11 mouse cellular contexts compared by ENCODE assay signal in genomic region chr13:111334258-111335052, GRCm38 (mm10).
DNase-seq lines count a peak whose midpoint lies in the region; ATAC-seq and TF ChIP-seq lines count a peak whose summit lies in the region.
"Had no signal": no experiment of that assay in that cellular context is flagged by ENCODE, and none has a peak within 500 bp of the region (broad histone marks: within the 10 kb centered on the region; RNA-seq: fewer than 3 reads in every experiment).

No protein-coding gene starts in this region.

- no peak for ATAC-seq in hindbrain, postnatal 0 days
- ATAC-seq in hindbrain, embryonic 12.5 days (ENCODE audit: low FRiP score) = no peak
- ATAC-seq in lung, embryonic 14.5 days (ENCODE audit: insufficient read depth) = peak; percentile 86; the same call in 1 of the 2 replicates
- ATAC-seq in embryonic facial prominence, embryonic 13.5 days (ENCODE audit: insufficient number of reproducible peaks, insufficient read depth, low FRiP score, low TSS enrichment, low read depth) = no peak
- ATAC-seq in limb, embryonic 13.5 days (ENCODE audit: low FRiP score, low read depth) = no peak
- ATAC-seq: midbrain, embryonic 13.5 days had no signal

- H3K4me3 ChIP-seq in hindbrain, postnatal 0 days (ENCODE audit: low read length) = no peak overlapping the region
- no peak overlapping the region for H3K4me3 ChIP-seq in hindbrain, embryonic 12.5 days
- H3K4me3 ChIP-seq in lung, embryonic 14.5 days (ENCODE audit: low read depth, low read length) = no peak overlapping the region
- H3K4me3 ChIP-seq in embryonic facial prominence, embryonic 13.5 days = no peak overlapping the region
- H3K4me3 ChIP-seq in limb, embryonic 13.5 days = no peak overlapping the region
- H3K4me3 ChIP-seq: limb, embryonic 12.5 days; midbrain, embryonic 13.5 days; neural tube, embryonic 15.5 days had no signal

- H3K4me2 ChIP-seq in hindbrain, postnatal 0 days (ENCODE audit: low read depth, low read length) = no peak overlapping the region
- no peak overlapping the region for H3K4me2 ChIP-seq in hindbrain, embryonic 12.5 days (replicated peaks)
- peak overlapping the region; percentile 15; the same call in 1 of the 2 replicates for H3K4me2 ChIP-seq in lung, embryonic 14.5 days
- no peak overlapping the region for H3K4me2 ChIP-seq in embryonic facial prominence, embryonic 13.5 days
- no peak overlapping the region for H3K4me2 ChIP-seq in limb, embryonic 13.5 days (replicated peaks)
- H3K4me2 ChIP-seq: limb, embryonic 12.5 days; midbrain, embryonic 13.5 days; neural tube, embryonic 15.5 days had no signal

- DNase-seq in hindbrain, postnatal 0 days (ENCODE audit: low spot score) = peak; percentile 32
- DNase-seq in lung, embryonic 14.5 days = peak; percentile 80
- DNase-seq in lung, postnatal 36 days = no peak
- DNase-seq in layer of hippocampus, adult 9-11 months = no peak
- DNase-seq in gastrocnemius, adult 8-10 months (ENCODE audit: low spot score in 2 of 2) = no peak

- WGBS in hindbrain, postnatal 0 days = 69% methylated on average over 22 of the region's 22 CpGs
- 81% methylated on average over 22 of the region's 22 CpGs for WGBS in hindbrain, embryonic 12.5 days
- 44% methylated on average over 22 of the region's 22 CpGs for WGBS in lung, embryonic 14.5 days
- WGBS in embryonic facial prominence, embryonic 13.5 days = 64% methylated on average over 22 of the region's 22 CpGs
- WGBS in limb, embryonic 13.5 days = 55% methylated on average over 22 of the region's 22 CpGs

- H3K36me3 ChIP-seq in hindbrain, postnatal 0 days (ENCODE audit: insufficient read depth, low read length) = no peaks in the 10 kb centered on the region
- no peaks in the 10 kb centered on the region for H3K36me3 ChIP-seq in hindbrain, embryonic 12.5 days
- no peaks in the 10 kb centered on the region for H3K36me3 ChIP-seq in lung, embryonic 14.5 days (ENCODE audit: insufficient read depth)
- H3K36me3 ChIP-seq in embryonic facial prominence, embryonic 13.5 days = no peaks in the 10 kb centered on the region
- no peaks in the 10 kb centered on the region for H3K36me3 ChIP-seq in limb, embryonic 13.5 days
- H3K36me3 ChIP-seq: limb, embryonic 12.5 days; midbrain, embryonic 13.5 days; neural tube, embryonic 15.5 days had no signal

- TF ChIP-seq CTCF in hindbrain, postnatal 0 days (IDR thresholded peaks at IDR 0.05; ENCODE audit: low read depth) = no peak
- TF ChIP-seq CTCF in lung, embryonic 14.5 days (IDR thresholded peaks at IDR 0.05; ENCODE audit: low read depth) = no peak

- no peak overlapping the region for H3K9ac ChIP-seq in hindbrain, postnatal 0 days (replicated peaks; ENCODE audit: low read length)
- H3K9ac ChIP-seq in hindbrain, embryonic 12.5 days = no peak overlapping the region
- no peak overlapping the region for H3K9ac ChIP-seq in lung, embryonic 14.5 days
- H3K9ac ChIP-seq in embryonic facial prominence, embryonic 13.5 days = no peak overlapping the region
- H3K9ac ChIP-seq in limb, embryonic 13.5 days = no peak overlapping the region
- H3K9ac ChIP-seq: limb, embryonic 12.5 days; midbrain, embryonic 13.5 days; neural tube, embryonic 15.5 days had no signal

- H3K27me3 ChIP-seq in hindbrain, postnatal 0 days (ENCODE audit: insufficient read depth, low read length) = no peaks in the 10 kb centered on the region
- no peaks in the 10 kb centered on the region for H3K27me3 ChIP-seq in hindbrain, embryonic 12.5 days
- H3K27me3 ChIP-seq in lung, embryonic 14.5 days (ENCODE audit: insufficient read depth, low read length) = no peaks in the 10 kb centered on the region
- no peaks in the 10 kb centered on the region for H3K27me3 ChIP-seq in embryonic facial prominence, embryonic 13.5 days
- H3K27me3 ChIP-seq in limb, embryonic 13.5 days = no peaks in the 10 kb centered on the region
- H3K27me3 ChIP-seq: limb, embryonic 12.5 days; midbrain, embryonic 13.5 days; neural tube, embryonic 15.5 days had no signal

- peak overlapping the region; percentile 32; the same call in 1 of the 2 replicates for H3K27ac ChIP-seq in hindbrain, postnatal 0 days
- no peak overlapping the region for H3K27ac ChIP-seq in hindbrain, embryonic 12.5 days
- peak overlapping the region; percentile 24; the same call in 1 of the 2 replicates for H3K27ac ChIP-seq in lung, embryonic 14.5 days (ENCODE audit: low read depth)
- peak overlapping the region; percentile 23; the same call in 1 of the 2 replicates for H3K27ac ChIP-seq in embryonic facial prominence, embryonic 13.5 days
- H3K27ac ChIP-seq in limb, embryonic 13.5 days = 0 out of 2 replicates have a peak overlapping the region, but pooled peaks have one; percentile 15
- H3K27ac ChIP-seq: limb, embryonic 12.5 days; midbrain, embryonic 13.5 days; neural tube, embryonic 15.5 days had no signal

- H3K4me1 ChIP-seq in hindbrain, postnatal 0 days (ENCODE audit: insufficient read depth, low read length) = no peaks in the 10 kb centered on the region
- H3K4me1 ChIP-seq in hindbrain, embryonic 12.5 days = no peaks in the 10 kb centered on the region
- peaks cover 8% of the 10 kb centered on the region; the same call in 1 of the 2 replicates for H3K4me1 ChIP-seq in lung, embryonic 14.5 days (ENCODE audit: insufficient read depth)
- H3K4me1 ChIP-seq in embryonic facial prominence, embryonic 13.5 days = peaks cover 10% of the 10 kb centered on the region
- peaks cover 12% of the 10 kb centered on the region for H3K4me1 ChIP-seq in limb, embryonic 13.5 days
- H3K4me1 ChIP-seq: midbrain, embryonic 13.5 days; neural tube, embryonic 15.5 days had no signal

- no peaks in the 10 kb centered on the region for H3K9me3 ChIP-seq in hindbrain, postnatal 0 days (ENCODE audit: low read length)
- no peaks in the 10 kb centered on the region for H3K9me3 ChIP-seq in hindbrain, embryonic 12.5 days (replicated peaks)
- H3K9me3 ChIP-seq in lung, embryonic 14.5 days (ENCODE audit: low read depth, low read length) = no peaks in the 10 kb centered on the region
- H3K9me3 ChIP-seq in embryonic facial prominence, embryonic 13.5 days = no peaks in the 10 kb centered on the region
- H3K9me3 ChIP-seq in limb, embryonic 13.5 days = no peaks in the 10 kb centered on the region; the same call in 1 of the 2 replicates
- H3K9me3 ChIP-seq: limb, embryonic 12.5 days; midbrain, embryonic 13.5 days; neural tube, embryonic 15.5 days had no signal

Comparison
In these comparisons a context has a peak if more than half of its experiments do, and no peak if none do; other contexts are left out.
1. DNase-seq: peak in hindbrain, postnatal 0 days (single experiment) and lung, embryonic 14.5 days (single experiment); none in lung, postnatal 36 days (single experiment), layer of hippocampus, adult 9-11 months (single experiment) and gastrocnemius, adult 8-10 months (0 of 2).